Mouse (Mus musculus) ES-Bruce4 (cell line): ENCODE data around the gene Ski. TPM values are rescaled to one million over a fixed set of nuclear protein-coding genes. Genes with fewer than 3 reads are reported as not detected.

Experiments used
- H3K27ac ChIP-seq: 2 replicates; pipeline ENCODE4 v1.5.1; 2012; ENCODE audit warnings: low read length, inconsistent platforms; ENCODE audit not compliant: insufficient read depth
- H3K27me3 ChIP-seq: 2 replicates; pipeline ENCODE4 v1.6.1; 2012; ENCODE audit warnings: mild to moderate bottlenecking, low read length, inconsistent platforms; ENCODE audit not compliant: control insufficient read depth, poor library complexity, insufficient read depth, severe bottlenecking
- H3K36me3 ChIP-seq: 2 replicates; pipeline ENCODE4 v1.6.1; 2012; ENCODE audit warnings: inconsistent platforms, mild to moderate bottlenecking, low read length, moderate library complexity; ENCODE audit not compliant: control insufficient read depth, poor library complexity, insufficient read depth, severe bottlenecking
- H3K4me1 ChIP-seq: one replicate; pipeline ENCODE4 v1.8.1; 2011; ENCODE audit warnings: low read length; ENCODE audit not compliant: control insufficient read depth, insufficient read depth
- H3K4me3 ChIP-seq: 2 replicates; pipeline ENCODE4 v1.5.1; 2011; ENCODE audit warnings: low read depth, mild to moderate bottlenecking, low read length
- H3K9ac ChIP-seq: 2 replicates; pipeline ENCODE4 v1.6.1; 2012; ENCODE audit warnings: low read depth, mild to moderate bottlenecking, inconsistent platforms; ENCODE audit not compliant: poor library complexity, severe bottlenecking
- H3K9me3 ChIP-seq: replicated peaks from 2 replicates; pipeline ENCODE4 v1.6.1; 2012; ENCODE audit warnings: mild to moderate bottlenecking, low read length, inconsistent platforms; ENCODE audit not compliant: control insufficient read depth, poor library complexity, insufficient read depth, severe bottlenecking
- CTCF ChIP-seq: IDR thresholded peaks from one replicate; pipeline ENCODE4 v1.8.1; 2011; ENCODE audit warnings: low read depth, low read length
- EP300 ChIP-seq: IDR thresholded peaks from 2 replicates; pipeline ENCODE4 v1.6.1; 2011; ENCODE audit warnings: low read depth, low read length; ENCODE audit not compliant: insufficient read depth
- POLR2A ChIP-seq: IDR thresholded peaks from one replicate; pipeline ENCODE4 v1.8.1; 2011; ENCODE audit warnings: low read length; ENCODE audit not compliant: insufficient read depth
- polyA plus RNA-seq: library from polyadenylated mRNA; stranded (reverse); fragments of >200 nt; gene quantifications from 2 replicates; pipeline ENCODE4 v1.2.4, GENCODE M21; 2011; ENCODE audit warnings: low read depth; ENCODE audit not compliant: missing spikeins, insufficient read depth, insufficient read length

Ski gene
- polyA plus RNA-seq, 1 experiment: 67.2 TPM

DNA sequence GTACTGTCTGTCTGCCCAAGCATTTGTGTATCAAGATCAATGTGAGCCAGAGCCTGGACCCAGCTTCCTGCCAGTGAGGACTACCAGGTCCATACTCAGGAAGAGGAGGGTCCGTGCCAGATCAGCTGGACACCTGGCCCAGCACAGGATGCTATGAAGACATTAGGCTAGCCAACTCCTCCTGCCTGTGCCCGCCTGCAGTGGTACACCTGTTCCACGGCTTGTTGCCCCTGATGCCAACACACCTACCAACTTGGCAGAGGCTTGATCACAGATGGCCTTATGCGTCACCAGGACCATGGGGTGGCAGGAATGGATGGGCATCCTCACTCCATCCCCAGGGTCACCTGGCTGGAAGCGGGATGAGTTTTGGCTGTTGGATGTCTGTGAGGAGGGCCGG lies 69.9 kb downstream of the Ski start:
- Histone ChIP-seq H3K4me1 (peaks cover 8% of the 10 kb centered on the region), H3K4me3 (no peak overlapping the region), H3K9me3 (no peaks in the 10 kb centered on the region), H3K27ac (no peak overlapping the region), H3K27me3 (no peaks in the 10 kb centered on the region), H3K36me3 (no peaks in the 10 kb centered on the region), H3K9ac (no peak overlapping the region)
- no peak for TF ChIP-seq POLR2A
- TF ChIP-seq EP300: no peak

DNA sequence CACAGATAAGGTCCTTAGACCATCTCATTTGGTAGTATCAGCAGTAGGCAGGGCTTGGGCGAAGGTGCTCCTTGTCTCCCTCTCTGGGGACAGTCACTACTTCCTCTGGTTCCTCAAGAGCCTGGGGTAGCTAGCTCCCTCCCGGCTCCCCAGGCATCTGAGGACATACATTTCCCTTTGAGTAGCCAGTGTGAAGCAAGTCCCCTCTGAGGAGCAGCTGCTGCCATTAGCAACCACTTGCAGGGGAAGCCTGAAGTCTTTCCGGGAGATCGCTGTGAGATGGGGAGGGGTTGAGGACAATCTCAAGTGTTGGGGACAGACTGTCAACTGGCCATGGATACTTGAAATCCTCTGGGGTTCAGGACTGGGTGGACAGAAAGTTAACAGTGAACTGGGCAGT lies 70.5 kb downstream of the Ski start:
- TF ChIP-seq CTCF (no peak), EP300 (no peak), POLR2A (no peak)
- H3K27me3 ChIP-seq: no peaks in the 10 kb centered on the region
- H3K27ac ChIP-seq: no peak overlapping the region
- no peak overlapping the region for H3K4me3 ChIP-seq
- no peaks in the 10 kb centered on the region for H3K36me3 ChIP-seq
- no peak overlapping the region for H3K9ac ChIP-seq
- peaks cover 8% of the 10 kb centered on the region for H3K4me1 ChIP-seq
- no peaks in the 10 kb centered on the region for H3K9me3 ChIP-seq

DNA sequence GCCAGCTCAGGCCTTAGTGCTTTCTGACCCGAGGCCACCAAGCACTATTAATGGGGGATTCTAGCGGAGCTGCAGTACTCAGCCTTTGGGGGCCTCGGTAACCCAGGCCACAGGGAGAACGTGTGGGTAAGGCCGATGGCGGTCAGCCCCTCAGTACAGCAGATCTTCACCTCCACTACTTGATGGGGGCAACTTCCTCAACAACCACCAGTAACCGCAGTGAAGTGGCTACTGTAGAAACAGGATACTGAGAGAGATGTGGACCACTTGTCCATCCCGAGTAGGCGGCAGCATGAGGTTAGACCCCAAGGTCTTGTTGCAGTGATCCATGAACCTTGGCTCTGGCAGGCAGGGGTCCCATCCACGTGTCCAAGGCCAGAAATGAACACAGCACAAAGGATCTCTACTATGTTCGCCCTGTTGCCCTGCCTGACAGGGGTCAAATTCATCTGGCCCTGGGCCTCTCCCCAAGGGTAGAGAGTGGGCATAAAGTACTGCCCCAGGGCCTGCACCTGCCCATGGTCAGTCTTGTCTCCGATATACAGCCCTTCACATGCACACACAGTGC lies 71.1 kb downstream of the Ski start:
- Histone ChIP-seq H3K27ac (no peak overlapping the region), H3K9me3 (no peaks in the 10 kb centered on the region), H3K4me1 (peaks cover 7% of the 10 kb centered on the region), H3K36me3 (no peaks in the 10 kb centered on the region), H3K9ac (peak overlapping the region; percentile 61), H3K27me3 (no peaks in the 10 kb centered on the region), H3K4me3 (peak overlapping the region; percentile 41)
- TF ChIP-seq POLR2A (no peak), CTCF (no peak), EP300 (no peak)

DNA sequence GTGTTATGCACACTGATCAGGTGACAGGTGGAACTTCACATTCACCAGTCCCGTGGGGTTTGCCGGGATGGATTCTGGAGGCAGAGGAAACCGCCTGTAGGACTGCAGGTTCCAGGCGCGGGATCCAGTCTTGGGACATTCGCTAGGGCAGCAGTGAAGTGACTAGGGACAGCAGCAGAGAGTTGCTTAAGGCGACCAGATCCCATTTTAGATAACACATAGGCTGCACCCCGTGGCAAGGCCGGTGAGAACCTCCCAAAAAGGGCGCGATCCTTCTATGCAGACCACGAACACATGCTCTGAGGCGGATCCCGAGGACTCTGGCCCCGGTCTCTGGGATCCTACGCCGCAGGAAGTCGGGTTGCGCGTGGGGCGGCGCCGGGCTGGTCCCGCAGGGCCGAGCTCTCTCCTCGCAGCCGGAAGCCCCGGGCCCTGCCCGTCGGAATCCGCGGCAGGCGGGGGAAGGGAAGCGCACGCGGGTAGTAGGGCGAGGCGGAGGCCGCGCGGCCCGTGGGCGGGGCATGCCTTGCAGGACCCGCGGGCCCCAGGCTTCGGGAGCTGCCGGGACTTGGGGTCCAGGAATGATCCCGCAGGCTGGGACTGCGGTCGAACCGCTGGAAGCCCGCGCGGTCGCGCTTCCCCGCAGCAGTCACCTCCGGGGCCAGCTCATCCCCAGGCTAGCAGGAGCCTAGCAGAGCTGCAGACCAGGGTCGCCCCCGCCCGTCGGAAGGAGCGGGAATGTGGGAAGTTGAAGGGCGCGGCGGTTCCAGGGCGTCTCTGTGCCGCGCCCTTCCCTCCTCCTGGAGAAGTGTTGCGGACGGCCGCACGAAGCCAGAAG lies 71.9 kb downstream of the Ski start:
- no peaks in the 10 kb centered on the region for H3K36me3 ChIP-seq
- peak overlapping the region; percentile 61 for H3K9ac ChIP-seq
- H3K27me3 ChIP-seq: no peaks in the 10 kb centered on the region
- peak; percentile 48; the same call in 1 of the 2 replicates for TF ChIP-seq EP300
- TF ChIP-seq CTCF: no peak
- peaks cover 6% of the 10 kb centered on the region for H3K4me1 ChIP-seq
- peak overlapping the region; percentile 41 for H3K4me3 ChIP-seq
- no peak overlapping the region for H3K27ac ChIP-seq
- no peaks in the 10 kb centered on the region for H3K9me3 ChIP-seq

DNA sequence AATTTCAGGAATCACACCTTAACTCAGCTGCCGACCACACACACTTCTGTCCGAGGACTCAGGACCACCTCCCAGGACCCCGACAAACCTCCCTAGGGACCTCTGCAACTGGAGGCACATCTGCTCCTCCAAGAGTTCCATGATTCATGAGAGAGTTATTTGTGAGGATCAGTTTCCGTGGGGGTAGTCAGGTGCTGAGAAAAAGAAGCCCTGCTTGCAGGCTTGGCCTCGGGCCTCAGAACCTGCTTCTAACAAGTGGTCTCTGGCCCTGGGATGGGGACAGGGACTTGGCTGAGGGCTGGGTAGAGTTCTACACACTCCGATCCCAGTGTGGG lies 72.5 kb downstream of the Ski start:
- H3K27ac ChIP-seq: no peak overlapping the region
- no peak overlapping the region for H3K4me3 ChIP-seq
- no peaks in the 10 kb centered on the region for H3K36me3 ChIP-seq
- no peaks in the 10 kb centered on the region for H3K9me3 ChIP-seq
- peaks cover 6% of the 10 kb centered on the region for H3K4me1 ChIP-seq
- H3K9ac ChIP-seq: peak overlapping the region; percentile 61
- TF ChIP-seq POLR2A (no peak), CTCF (no peak), EP300 (no peak)
- no peaks in the 10 kb centered on the region for H3K27me3 ChIP-seq

DNA sequence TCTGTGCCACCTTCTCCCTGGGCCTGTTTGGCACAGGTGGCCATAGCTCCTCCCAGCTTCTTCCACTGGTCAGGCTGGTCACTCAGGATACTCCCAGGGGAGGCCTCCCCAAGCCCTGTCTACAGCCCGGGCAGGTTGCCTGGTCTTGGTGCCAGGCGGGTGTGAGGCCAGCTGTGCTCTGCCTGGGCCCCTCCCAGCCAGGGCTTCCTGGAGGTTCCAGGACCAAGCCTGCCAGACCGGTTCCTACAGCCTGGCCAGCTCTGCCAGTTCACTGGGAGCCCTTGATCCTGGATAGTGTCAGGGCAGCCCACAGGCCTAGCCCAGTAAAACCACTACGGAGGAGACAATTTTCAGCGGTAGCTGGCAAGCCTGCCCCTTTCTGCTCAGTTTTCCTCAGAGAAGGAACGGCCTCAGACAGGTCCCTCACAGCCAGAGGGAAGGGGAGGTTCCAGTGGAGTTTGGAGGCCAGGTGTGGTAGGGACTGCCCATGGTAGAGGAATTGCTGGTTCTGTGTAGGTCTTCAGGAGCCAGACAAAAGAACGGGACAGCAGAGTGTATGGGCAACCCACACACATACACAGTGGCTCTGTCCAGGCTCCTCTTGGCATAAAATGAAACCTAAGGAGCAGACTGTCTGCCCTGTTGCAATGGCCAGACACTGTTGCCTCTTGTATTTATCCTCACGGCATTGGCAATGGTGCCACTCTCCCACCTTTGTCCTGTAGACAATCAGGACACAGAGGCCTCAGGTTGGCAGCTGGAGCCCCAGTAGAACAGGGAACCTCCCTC lies 73.3 kb downstream of the Ski start:
- peaks cover 6% of the 10 kb centered on the region for H3K4me1 ChIP-seq

More for the DNA sequence above, 73.3 kb downstream of the Ski start:
- Histone ChIP-seq H3K27ac (no peak overlapping the region), H3K4me3 (no peak overlapping the region), H3K9ac (no peak overlapping the region), H3K9me3 (no peaks in the 10 kb centered on the region), H3K36me3 (no peaks in the 10 kb centered on the region), H3K27me3 (no peaks in the 10 kb centered on the region)
- TF ChIP-seq EP300 (no peak), CTCF (no peak), POLR2A (no peak)
